Mouse (Mus musculus) lung, postnatal 14 days (tissue): ENCODE results near the gene Slc44a5.
A peak's percentile ranks its signal among the peaks of the same experiment; 100 is the strongest.

ENCODE experiments used
- DNase-seq: peaks from one replicate; pipeline ENCODE4 v3.0.0; 2021

The Slc44a5 gene

GRCm38 (mm10) chr3:154174766-154175165 is 201.5 kb downstream of the Slc44a5 start:
- DNase-seq: no peak

- no peak for DNase-seq
Measured at GRCm38 (mm10) chr3:154177665-154178305, 204.5 kb downstream of the Slc44a5 start.

- no peak for DNase-seq
Measured at GRCm38 (mm10) chr3:154179423-154179920, 206.2 kb downstream of the Slc44a5 start.

DNA sequence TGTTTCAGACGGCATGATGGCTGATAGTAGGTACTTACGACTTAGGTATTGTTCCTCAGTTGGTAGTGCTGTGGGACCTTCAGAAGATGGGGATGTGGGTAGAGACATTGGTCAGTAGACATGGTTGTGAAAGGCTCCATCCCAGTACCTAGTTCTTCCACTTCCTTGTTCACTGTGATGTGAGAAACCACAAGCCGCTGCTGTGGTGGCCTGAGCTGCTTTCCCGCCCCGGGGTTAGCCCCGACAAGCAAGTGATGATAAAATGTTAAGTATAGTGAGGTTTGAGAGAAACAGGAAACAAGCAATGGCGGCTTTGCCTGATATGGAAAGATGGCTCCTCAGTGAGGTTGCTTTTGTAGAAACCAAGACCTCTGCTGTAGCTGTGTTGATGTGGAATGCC is 209.8 kb downstream of the Slc44a5 start:
- DNase-seq: no peak

DNA sequence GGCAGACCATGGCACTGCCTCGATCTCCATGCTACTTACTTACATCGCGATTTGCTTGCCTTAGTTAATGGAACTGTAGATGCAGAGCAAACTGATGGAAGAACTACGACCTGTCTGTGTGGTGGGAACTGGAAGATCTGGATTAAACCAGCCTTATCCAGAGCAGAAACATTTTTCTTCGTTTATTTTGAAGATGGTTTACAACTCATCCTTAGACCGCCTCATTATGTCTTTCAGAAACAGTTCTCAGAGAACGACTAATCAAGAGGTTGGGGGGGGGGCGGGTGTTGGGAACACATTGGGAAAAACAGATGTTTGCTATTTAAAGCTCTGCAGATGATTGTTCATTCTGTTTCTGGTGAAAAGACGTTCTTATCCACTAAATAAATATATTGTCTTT is 210.7 kb downstream of the Slc44a5 start:
- no peak for DNase-seq

- DNase-seq: no peak
Measured at GRCm38 (mm10) chr3:154188668-154189067, 215.4 kb downstream of the Slc44a5 start.

DNA sequence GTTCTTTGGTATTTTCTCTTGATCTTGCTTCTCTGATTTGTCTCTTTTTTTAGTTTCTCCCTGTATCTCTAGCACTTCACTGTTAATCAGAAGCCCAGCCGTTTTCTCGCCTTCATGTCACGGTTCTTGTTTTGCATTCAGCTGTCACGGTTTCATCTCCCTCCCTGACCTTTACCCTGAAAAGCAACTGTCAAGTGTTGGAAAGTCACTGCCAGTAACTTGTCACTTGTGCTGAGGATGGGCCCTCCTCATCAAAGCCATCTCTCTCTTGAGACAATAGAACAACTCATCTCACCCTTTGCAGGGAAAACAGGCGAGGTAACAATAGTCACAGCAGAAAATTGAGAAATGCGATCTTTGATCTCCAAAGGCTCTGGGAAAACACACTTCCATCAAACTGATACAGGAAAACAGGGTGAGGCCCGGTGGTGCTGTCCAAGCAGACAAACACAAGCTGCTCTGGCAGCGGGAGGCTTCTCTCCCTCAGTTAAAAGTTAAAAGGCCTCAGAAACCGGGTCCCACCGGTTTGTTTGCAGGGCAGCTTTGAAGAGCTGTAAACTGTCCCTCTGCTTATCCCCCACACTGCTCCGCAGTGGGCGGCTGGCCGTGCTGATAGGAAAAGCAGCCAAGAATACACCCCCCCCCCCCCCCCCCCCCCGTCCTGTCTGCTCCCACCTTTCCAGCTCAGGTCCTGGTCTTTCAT is 219.2 kb downstream of the Slc44a5 start:
- no peak for DNase-seq

DNA sequence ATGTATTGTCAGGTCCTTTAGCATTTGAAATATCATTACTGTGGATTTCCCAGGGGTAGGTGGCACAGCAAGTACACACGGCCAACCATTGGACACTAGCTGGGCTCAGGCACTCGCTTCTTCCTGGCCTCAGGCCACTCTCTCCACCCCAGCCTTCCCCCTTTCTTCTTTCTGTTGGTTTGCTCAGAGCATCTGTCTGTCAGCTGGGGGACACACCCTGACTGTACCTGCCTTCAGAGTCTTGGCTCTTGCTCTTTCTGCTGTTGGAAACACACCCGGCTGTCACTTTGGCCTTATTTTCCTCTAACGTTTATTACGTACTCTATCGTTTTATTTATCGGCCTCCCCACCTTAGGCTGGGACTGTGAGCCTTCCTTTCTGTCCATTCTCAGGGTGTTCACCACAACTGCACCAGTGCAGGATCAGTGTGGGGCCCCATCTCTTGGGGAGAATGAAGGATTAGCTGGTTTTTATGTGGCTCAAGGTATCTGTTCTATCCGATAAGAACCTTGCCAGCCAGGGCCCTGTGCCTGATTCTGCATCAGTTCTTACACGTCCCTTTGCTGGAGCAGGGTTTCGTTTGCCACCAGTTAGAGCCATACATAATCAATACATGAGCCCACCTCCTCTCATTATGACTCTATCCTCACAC is 220.1 kb downstream of the Slc44a5 start:
- DNase-seq: no peak

DNA sequence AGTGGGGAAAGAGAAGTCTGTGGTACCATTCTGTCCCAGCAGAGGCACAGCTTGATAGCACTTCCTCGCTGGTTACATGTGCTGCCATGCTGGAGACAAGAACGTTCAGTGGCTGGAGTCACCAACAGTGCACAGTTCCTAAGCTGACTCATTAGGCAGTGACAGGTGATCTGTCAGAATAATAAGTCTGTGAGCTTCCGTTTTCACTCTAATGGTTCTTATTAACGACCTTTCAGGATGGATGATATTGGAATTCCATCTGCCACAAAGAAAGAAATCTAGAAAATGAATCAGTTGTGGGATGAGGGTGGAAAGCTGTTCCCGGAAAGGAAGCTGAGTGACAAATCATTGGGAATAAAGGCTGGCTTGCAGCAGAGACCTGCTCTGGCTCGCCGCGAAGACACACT is 227.2 kb downstream of the Slc44a5 start:
- no peak for DNase-seq

GRCm38 (mm10) chr3:154201796-154202195 is 228.6 kb downstream of the Slc44a5 start:
- no peak for DNase-seq

- no peak for DNase-seq
Measured at GRCm38 (mm10) chr3:154202383-154202782, 229.1 kb downstream of the Slc44a5 start.

DNA sequence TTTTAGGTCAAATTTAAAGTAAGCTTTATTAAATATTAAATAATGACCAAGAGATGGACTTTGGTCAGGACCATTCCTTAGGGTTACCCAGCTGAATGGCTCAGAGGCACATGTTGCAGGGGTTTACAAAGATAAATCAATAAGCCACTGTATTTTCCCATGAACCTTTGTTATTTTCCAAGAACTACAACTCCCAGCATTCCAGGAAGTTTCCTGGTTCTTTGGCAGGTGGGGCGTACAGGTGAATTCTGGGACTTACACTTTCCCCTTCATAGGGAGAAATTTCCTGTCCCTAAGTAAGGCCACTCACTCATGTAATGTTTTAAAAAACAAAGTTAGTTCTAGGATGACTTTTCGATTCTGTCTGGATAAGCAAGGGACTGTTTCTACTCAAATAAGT is 235.2 kb downstream of the Slc44a5 start:
- DNase-seq: no peak

DNA sequence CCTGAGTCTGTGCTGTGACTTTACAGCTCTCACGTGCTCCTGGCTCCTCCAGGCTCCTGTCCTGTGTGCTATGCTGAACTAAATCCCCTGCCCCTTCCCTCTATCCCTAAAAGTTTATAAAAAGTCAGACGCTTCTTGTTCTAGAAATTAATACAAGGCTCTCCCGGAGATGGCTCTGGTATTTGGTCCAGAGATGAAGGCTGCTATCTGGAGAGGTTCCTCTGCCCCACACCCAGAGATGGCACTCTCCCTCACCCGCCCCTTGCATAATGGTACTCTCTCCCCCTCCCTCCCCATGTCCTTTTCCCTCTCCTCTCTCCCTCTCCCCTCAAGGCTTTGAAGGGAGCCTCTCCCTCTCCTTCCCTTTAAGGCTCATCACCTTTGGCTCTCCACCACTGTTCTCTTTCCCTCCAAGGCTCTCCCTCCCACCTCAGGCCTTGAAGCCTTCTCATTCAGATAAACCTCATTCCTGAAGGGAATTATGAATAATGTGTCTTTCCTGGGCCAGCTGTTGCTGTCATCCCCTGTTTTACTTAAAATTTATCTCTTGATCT is 236.0 kb downstream of the Slc44a5 start:
- DNase-seq: no peak

GRCm38 (mm10) chr3:154209776-154210430 is 236.7 kb downstream of the Slc44a5 start:
- DNase-seq: no peak

DNA sequence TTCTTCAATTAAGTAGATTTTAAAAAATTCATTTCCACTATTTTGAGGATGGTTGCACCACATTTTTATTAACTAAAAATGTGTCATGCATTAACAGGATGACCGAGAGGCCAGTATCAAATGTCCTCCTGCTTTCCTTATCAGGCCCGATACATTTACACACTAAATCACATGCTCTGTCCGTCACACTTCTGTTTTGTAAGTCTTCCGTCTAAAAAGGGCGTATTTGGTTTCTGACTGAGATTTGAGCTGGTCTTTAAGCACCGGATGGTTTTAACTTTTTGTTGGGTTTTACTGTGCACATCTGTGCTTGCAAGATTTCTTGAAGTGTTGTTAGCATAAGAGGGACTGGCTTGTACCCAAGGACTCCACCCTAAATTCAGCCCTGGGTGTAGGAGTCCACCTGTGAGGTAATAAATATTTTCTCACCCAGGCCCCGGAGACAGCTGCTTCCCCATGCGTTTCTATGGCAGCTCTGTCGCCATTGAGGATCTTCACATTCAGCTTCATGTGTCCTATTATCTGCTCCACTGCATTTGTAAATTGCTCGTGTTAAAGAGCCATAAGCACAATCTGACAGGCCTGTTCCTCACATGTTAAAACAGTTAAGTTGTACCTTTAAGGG is 237.3 kb downstream of the Slc44a5 start:
- DNase-seq: no peak

GRCm38 (mm10) chr3:154212551-154212950 is 239.3 kb downstream of the Slc44a5 start:
- DNase-seq: no peak

DNA sequence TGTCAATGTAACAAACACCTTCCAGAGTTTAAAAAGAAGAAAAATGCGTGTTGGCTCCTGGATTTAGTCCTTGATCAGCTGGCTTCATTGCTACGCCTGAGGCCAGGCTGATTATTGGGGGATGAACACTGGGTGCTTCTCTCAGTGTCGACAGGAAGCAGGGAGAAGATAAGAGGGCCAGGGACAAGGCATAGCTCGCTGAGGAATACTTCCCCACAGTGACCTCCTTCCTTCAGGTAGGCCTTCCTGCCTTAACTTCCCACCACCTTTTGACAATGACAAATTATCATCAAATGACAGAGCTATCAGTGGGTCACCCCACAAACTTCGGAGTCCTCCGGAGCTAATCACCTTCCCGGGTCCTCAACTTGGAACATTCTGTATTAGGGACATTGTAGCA is 242.1 kb downstream of the Slc44a5 start:
- DNase-seq: no peak

DNA sequence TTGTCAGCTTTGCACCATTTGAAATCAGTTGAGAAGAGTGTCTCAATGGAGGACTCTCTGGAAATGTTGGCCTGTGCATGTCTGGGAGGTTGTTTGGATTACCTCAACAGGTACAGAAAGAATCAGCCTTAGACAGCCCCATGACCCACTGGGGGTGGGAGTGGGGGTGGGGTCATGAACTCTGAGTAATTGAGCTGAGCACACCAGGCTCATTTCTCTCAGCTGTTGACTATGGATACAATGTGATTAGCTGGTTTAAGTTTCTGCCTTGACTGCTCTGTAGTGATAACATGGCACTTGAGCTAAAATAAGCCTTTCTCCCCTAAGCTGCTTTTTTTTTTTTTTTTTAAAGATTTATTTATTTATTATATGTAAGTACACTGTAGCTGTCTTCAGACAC is 242.5 kb downstream of the Slc44a5 start:
- DNase-seq: no peak

GRCm38 (mm10) chr3:154222141-154222591 is 248.9 kb downstream of the Slc44a5 start:
- DNase-seq: no peak

- no peak for DNase-seq
Measured at GRCm38 (mm10) chr3:154222688-154223087, 249.5 kb downstream of the Slc44a5 start.

- DNase-seq: peak; percentile 44
Measured at GRCm38 (mm10) chr3:154226100-154226752, 253.0 kb downstream of the Slc44a5 start.

DNA sequence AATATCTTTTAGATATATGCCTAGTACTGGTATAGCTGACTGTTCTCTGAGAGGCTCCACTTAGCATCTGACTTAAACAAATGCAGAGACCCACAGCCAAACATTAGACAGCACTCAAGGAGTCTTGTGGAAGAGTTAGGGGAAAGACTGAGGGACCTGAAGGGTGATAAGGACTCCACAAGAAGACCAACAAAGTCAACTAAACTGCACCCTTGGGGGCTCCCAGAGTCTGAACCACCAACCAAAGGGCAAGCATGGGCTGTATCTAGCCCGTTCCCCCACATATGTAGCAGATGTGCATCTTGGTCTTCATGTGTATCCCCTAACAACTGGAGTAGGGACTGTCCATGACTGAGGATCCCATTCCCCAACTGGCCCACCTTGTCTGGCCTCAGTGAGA is 271.7 kb downstream of the Slc44a5 start:
- DNase-seq: no peak
